Mouse (Mus musculus): ENCODE results near the gene Prr13. TPM values are rescaled to one million over a fixed set of nuclear protein-coding genes. Genes with fewer than 3 reads are reported as not detected.

The Prr13 gene
- polyA plus RNA-seq, 1 experiment from 2014 or later, result 90.9 TPM

DNA sequence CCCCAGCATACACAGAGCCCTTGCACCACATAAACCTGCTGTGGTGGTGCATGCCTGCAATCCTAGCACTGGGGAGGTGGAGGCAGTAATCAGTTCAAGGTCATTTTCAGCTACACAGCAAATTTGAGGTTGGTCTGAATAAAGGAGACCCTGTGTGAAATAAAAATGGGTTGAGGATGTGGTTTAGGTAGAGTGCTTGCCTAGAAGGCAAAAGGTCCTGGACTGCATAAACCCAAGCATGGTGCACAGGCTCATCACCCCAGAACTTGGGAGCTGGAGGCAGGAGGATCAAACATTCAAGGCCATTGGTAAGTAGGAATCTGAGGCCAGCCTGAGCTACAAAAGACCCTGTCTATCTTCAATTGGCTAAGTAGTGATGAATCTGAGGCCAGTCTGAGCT is 48.7 kb downstream of the Prr13 start:
- Histone ChIP-seq H3K27me3 (no peaks in the 10 kb centered on the region), H3K27ac (no peak overlapping the region), H3K9me3 (replicated peaks) (no peaks in the 10 kb centered on the region), H3K4me3 (no peak overlapping the region), H3K4me1 (peaks cover 36% of the 10 kb centered on the region), H3K4me2 (no peak overlapping the region), H3K36me3 (ENCODE audit: poor library complexity, severe bottlenecking) (peaks cover 42% of the 10 kb centered on the region), H3K9ac (no peak overlapping the region)
- ATAC-seq, result no peak

DNA sequence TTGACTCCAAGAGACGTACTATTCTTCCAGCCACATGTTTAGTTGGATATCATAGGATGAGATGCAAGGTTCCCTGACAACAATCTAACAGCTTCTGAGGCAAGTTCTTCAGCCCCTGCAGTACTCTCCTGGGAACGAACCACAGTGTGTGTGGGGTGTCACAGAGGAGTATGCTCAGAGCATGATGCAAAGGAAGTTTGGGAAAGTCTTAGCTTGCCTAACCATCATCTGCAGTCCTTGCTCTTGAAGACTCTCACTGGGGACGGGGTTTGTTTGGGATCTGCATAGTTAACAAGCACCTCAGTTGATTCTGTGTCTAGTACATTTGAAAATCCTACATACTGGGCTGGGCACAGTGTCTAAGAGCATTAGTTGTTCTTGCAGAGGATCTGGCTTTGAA is 49.5 kb downstream of the Prr13 start:
- Histone ChIP-seq H3K9me3 (replicated peaks) (no peaks in the 10 kb centered on the region), H3K9ac (no peak overlapping the region), H3K36me3 (ENCODE audit: poor library complexity, severe bottlenecking) (peaks cover 34% of the 10 kb centered on the region), H3K4me2 (no peak overlapping the region), H3K27ac (no peak overlapping the region), H3K27me3 (no peaks in the 10 kb centered on the region), H3K4me3 (no peak overlapping the region), H3K4me1 (peaks cover 39% of the 10 kb centered on the region)
- 88% methylated on average over 3 of the region's 3 CpGs for WGBS
- ATAC-seq, result no peak

DNA sequence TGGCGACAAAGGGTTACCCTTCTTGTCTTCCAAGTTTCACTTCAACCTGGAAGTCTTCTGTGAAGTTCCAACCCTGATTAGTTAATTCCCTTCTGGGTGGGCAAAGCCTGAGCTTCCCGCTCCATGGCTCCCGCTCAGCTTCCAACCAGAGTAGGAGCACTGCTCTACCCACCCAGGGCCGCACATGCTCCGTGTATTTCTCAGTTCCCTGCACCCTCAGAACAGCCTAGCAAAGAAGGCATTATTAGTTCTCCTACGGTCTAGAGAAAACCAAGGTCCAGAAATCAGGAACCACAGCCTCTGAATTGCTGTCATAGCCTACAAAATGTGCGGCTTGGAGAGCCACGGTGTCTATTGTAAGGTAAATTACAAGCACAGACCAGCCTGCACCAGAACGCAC is 51.3 kb downstream of the Prr13 start:
- Histone ChIP-seq H3K36me3 (ENCODE audit: poor library complexity, severe bottlenecking) (peaks cover 16% of the 10 kb centered on the region), H3K27ac (peak overlapping the region; percentile 83), H3K27me3 (no peaks in the 10 kb centered on the region), H3K9me3 (replicated peaks) (no peaks in the 10 kb centered on the region), H3K9ac (peak overlapping the region; percentile 73), H3K4me1 (peaks cover 49% of the 10 kb centered on the region), H3K4me2 (peak overlapping the region; percentile 80), H3K4me3 (peak overlapping the region; percentile 62)
- WGBS, result 6% methylated on average over 9 of the region's 9 CpGs
- peak; percentile 76 for ATAC-seq

DNA sequence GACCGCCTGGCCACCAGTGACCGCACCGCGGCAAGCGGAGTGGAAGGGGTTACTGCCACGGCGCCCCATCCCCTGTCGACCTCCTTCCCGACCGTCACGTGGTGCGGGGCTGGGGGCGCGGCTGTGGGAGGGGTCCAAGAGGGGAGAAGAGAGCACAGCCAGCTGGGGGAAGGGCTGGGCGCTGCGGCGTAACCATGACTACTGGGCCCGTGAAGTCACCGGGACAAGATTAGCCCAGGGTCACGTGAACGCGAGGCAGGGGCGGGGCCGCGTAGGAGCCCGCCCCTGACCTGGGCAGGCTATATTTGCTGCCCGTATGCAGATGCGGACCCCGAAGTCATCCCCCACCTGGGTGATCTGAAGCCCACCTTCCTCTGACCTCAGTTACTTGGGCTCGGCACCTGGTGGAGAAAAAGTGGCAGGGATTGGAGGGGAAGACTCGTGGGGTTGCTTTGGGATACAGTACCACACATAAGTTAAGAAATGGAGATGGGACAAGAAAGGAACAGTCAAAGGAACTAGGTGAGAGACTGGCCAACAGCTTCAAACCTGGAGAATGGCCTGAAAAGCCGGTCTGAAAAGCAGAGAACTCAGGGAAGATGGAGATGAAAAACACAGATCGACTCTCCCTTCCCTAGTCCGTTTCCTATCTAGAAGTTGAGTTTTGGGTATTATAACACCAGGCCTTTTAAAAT is 51.9 kb downstream of the Prr13 start:
- 3% methylated on average over 33 of the region's 34 CpGs for WGBS
- Histone ChIP-seq H3K9ac (peak overlapping the region; percentile 73), H3K27ac (peak overlapping the region; percentile 83), H3K9me3 (replicated peaks) (no peaks in the 10 kb centered on the region), H3K4me3 (peak overlapping the region; percentile 62), H3K36me3 (ENCODE audit: poor library complexity, severe bottlenecking) (peaks cover 10% of the 10 kb centered on the region), H3K27me3 (no peaks in the 10 kb centered on the region), H3K4me2 (peak overlapping the region; percentile 80), H3K4me1 (peaks cover 55% of the 10 kb centered on the region)
- ATAC-seq, result peak; percentile 96

DNA sequence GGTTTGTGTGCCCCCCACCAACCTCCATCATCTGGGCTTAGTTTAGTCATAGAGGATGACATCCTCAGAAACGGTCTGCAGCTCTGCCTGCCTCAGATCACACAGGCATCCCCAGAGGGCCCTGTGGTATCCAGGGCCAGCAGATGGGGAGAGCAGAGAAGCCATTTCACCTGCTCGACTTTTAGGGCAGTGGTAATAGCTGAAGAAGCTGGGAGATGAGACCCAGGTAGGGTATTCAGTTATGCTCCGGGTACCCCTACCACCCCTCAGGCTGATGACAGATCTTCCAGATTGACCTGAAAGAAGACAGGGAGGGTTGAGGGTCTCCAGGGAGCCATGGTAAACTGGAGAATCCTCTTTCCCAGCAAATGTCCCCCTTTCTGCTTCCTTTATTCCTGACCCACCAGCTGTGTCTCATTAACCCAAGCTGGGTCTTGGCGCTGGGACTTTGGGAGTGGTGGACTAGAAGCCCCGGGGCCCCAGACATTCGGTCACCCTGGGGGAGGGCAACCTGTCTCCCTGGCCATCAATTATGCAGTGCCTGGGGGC is 52.5 kb downstream of the Prr13 start:
- WGBS, result 16% methylated on average over 6 of the region's 6 CpGs
- Histone ChIP-seq H3K36me3 (ENCODE audit: poor library complexity, severe bottlenecking) (peaks cover 9% of the 10 kb centered on the region), H3K4me1 (peaks cover 60% of the 10 kb centered on the region), H3K9ac (no peak overlapping the region), H3K27ac (peak overlapping the region; percentile 83), H3K4me3 (peak overlapping the region; percentile 5), H3K27me3 (no peaks in the 10 kb centered on the region), H3K4me2 (peak overlapping the region; percentile 80), H3K9me3 (replicated peaks) (no peaks in the 10 kb centered on the region)
- ATAC-seq, result no peak

GRCm38 (mm10) chr15:102512010-102512409 is 53.2 kb downstream of the Prr13 start:
- peaks cover 60% of the 10 kb centered on the region for H3K4me1 ChIP-seq
- WGBS, result 29% methylated on average over 5 of the region's 5 CpGs

More at GRCm38 (mm10) chr15:102512010-102512409, 53.2 kb downstream of the Prr13 start:
- Histone ChIP-seq H3K36me3 (ENCODE audit: poor library complexity, severe bottlenecking) (peaks cover 5% of the 10 kb centered on the region; the same call in 1 of the 2 replicates), H3K27me3 (no peaks in the 10 kb centered on the region), H3K4me3 (no peak overlapping the region), H3K27ac (peak overlapping the region; percentile 83), H3K9ac (0 out of 2 replicates have a peak overlapping the region, but pooled peaks have one; percentile 21), H3K9me3 (replicated peaks) (no peaks in the 10 kb centered on the region), H3K4me2 (peak overlapping the region; percentile 80)
- no peak for ATAC-seq

Other genes with a start within 250 kb of the Prr13 start
- 0.32 and 0.48 TPM in 2 replicates for gene Itgb7, start 227.1 kb upstream of the Prr13 start, polyA plus RNA-seq (2015; fragmentation: Nextera tagmentation; extraction: Ambion mirVana)
- gene Rarg, start 201.5 kb upstream of the Prr13 start, polyA plus RNA-seq (2015; fragmentation: Nextera tagmentation; extraction: Ambion mirVana), result 3.2 and 4.2 TPM in 2 replicates
- 0.09 TPM in 1 of 2 replicates, not detected in the other for gene Gm9918, start 188.5 kb upstream of the Prr13 start, polyA plus RNA-seq (2015; fragmentation: Nextera tagmentation; extraction: Ambion mirVana)
- 46.7 and 48.9 TPM in 2 replicates for gene Mfsd5, start 179.6 kb upstream of the Prr13 start, polyA plus RNA-seq (2015; fragmentation: Nextera tagmentation; extraction: Ambion mirVana)
- gene Espl1, start 162.8 kb upstream of the Prr13 start, polyA plus RNA-seq (2015; fragmentation: Nextera tagmentation; extraction: Ambion mirVana), result 19.7 and 27.3 TPM in 2 replicates
- gene Pfdn5, start 132.9 kb upstream of the Prr13 start, polyA plus RNA-seq (2015; fragmentation: Nextera tagmentation; extraction: Ambion mirVana), result 470 and 502 TPM in 2 replicates
- gene Myg1, start 127.3 kb upstream of the Prr13 start, polyA plus RNA-seq (2015; fragmentation: Nextera tagmentation; extraction: Ambion mirVana), result 116 and 126 TPM in 2 replicates
- gene Aaas, start 108.3 kb upstream of the Prr13 start, polyA plus RNA-seq (2015; fragmentation: Nextera tagmentation; extraction: Ambion mirVana), result 64.1 and 66.5 TPM in 2 replicates
- 0.15 and 0.18 TPM in 2 replicates for gene Sp7, start 91.8 kb upstream of the Prr13 start, polyA plus RNA-seq (2015; fragmentation: Nextera tagmentation; extraction: Ambion mirVana)
- gene Sp1, start 52.9 kb upstream of the Prr13 start, polyA plus RNA-seq (2015; fragmentation: Nextera tagmentation; extraction: Ambion mirVana), result 7.0 and 8.1 TPM in 2 replicates
- 0.19 and 0.20 TPM in 2 replicates for gene Amhr2, start 13.7 kb upstream of the Prr13 start, polyA plus RNA-seq (2015; fragmentation: Nextera tagmentation; extraction: Ambion mirVana)
- 198 and 212 TPM in 2 replicates for gene Pcbp2, start 11.5 kb downstream of the Prr13 start, polyA plus RNA-seq (2015; fragmentation: Nextera tagmentation; extraction: Ambion mirVana)
- 6.6 and 13.4 TPM in 2 replicates for gene Gm10337, start 44.7 kb downstream of the Prr13 start, polyA plus RNA-seq (2015; fragmentation: Nextera tagmentation; extraction: Ambion mirVana)
- gene Map3k12, start 58.0 kb downstream of the Prr13 start, polyA plus RNA-seq (2015; fragmentation: Nextera tagmentation; extraction: Ambion mirVana), result 37.6 and 40.4 TPM in 2 replicates
- gene Tarbp2, start 59.2 kb downstream of the Prr13 start, polyA plus RNA-seq (2015; fragmentation: Nextera tagmentation; extraction: Ambion mirVana), result 87.7 and 103 TPM in 2 replicates
- 1.6 and 3.9 TPM in 2 replicates for gene Npff, start 65.9 kb downstream of the Prr13 start, polyA plus RNA-seq (2015; fragmentation: Nextera tagmentation; extraction: Ambion mirVana)
- gene Gm28047, start 166.0 kb downstream of the Prr13 start, polyA plus RNA-seq (2015; fragmentation: Nextera tagmentation; extraction: Ambion mirVana), result not detected in 2 replicates
- 19.8 and 22.1 TPM in 2 replicates for gene Atf7, start 166.4 kb downstream of the Prr13 start, polyA plus RNA-seq (2015; fragmentation: Nextera tagmentation; extraction: Ambion mirVana)
- gene Atp5g2, start 213.3 kb downstream of the Prr13 start, polyA plus RNA-seq (2015; fragmentation: Nextera tagmentation; extraction: Ambion mirVana), result 52.3 and 79.6 TPM in 2 replicates

All from forebrain, embryonic 13.5 days (tissue).